Mouse (Mus musculus) liver, embryonic 14.5 days (tissue): ENCODE measurements around the gene Lzic.

ENCODE experiments used
- CTCF ChIP-seq: IDR thresholded peaks from 2 replicates; pipeline ENCODE4 v1.5.1; 2016; ENCODE audit warnings: antibody characterized with exemption, low read depth, control low read depth
- EP300 ChIP-seq: IDR thresholded peaks from 2 replicates; pipeline ENCODE4 v1.6.1; 2016; ENCODE audit warnings: antibody characterized with exemption, low read depth

- TF ChIP-seq EP300 (no peak), CTCF (no peak)
Observed at GRCm38 (mm10) chr4:149525170-149525569, 40.1 kb downstream of the Lzic start.
